Mouse (Mus musculus) ES-Bruce4 (cell line): ENCODE results near the gene Pld1.

Experiments used
- CTCF ChIP-seq: IDR thresholded peaks from one replicate; pipeline ENCODE4 v1.8.1; 2011; ENCODE audit warnings: low read depth, low read length
- EP300 ChIP-seq: IDR thresholded peaks from 2 replicates; pipeline ENCODE4 v1.6.1; 2011; ENCODE audit warnings: low read depth, low read length; ENCODE audit not compliant: insufficient read depth
- POLR2A ChIP-seq: IDR thresholded peaks from one replicate; pipeline ENCODE4 v1.8.1; 2011; ENCODE audit warnings: low read length; ENCODE audit not compliant: insufficient read depth

DNA sequence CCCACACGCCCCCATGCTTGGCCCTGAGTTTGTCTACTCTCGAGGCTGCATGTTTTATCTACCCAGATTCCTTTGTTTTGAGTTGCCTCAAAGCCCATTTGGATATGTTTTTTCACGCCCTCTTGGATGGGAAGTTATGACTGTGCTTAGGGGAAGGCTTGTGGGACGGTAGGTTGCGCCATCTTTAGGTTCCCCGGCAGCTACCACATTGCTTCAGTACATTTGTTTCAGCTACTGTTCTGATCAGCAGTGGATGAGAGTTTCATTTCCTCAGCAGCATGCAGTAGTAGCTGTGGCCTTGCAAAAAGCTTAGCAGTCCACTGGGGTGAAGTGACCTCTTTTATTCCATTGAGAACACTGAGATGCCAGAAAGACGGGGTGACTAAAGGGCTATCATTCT, 73.7 kb downstream of the Pld1 start:
- no peak for TF ChIP-seq POLR2A
- no peak for TF ChIP-seq CTCF
- TF ChIP-seq EP300, result no peak
